Mouse (Mus musculus): ENCODE results near the gene Smim13. TPM values are rescaled to one million over a fixed set of nuclear protein-coding genes. Genes with fewer than 3 reads are reported as not detected.

Gene Smim13
- polyA plus RNA-seq, 1 experiment from 2014 or later: 10.3 TPM

GRCm38 (mm10) chr13:41220304-41220834, 29.3 kb upstream of the Smim13 start, which contains the start of gene Elovl2:
Gene Elovl2, minus strand, starts transcription at chr13:41220405.
- Histone ChIP-seq H3K36me3 (ENCODE audit: insufficient read depth, low read length) (no peaks in the 10 kb centered on the region), H3K4me2 (ENCODE audit: low read length) (peak within 1 kb of the TSS; percentile 72), H3K27ac (no peak within 1 kb of the TSS), H3K4me1 (replicated peaks; ENCODE audit: insufficient read depth, low read length) (no peaks in the 10 kb centered on the region), H3K9ac (ENCODE audit: low read depth, low read length) (peak within 1 kb of the TSS; percentile 55), H3K9me3 (replicated peaks; ENCODE audit: low read length) (0 out of 2 replicates have a peak, but pooled peaks cover 4% of the 10 kb centered on the region), H3K27me3 (ENCODE audit: insufficient read depth, low read length) (no peaks in the 10 kb centered on the region), H3K4me3 (replicated peaks; ENCODE audit: low read depth, low read length) (peak within 1 kb of the TSS; percentile 58)
- 2% methylated on average over 55 of the region's 77 CpGs for WGBS
- TF ChIP-seq CTCF (IDR thresholded peaks at IDR 0.05; ENCODE audit: low read depth): peak; percentile 53; the same call in 1 of the 2 replicates
- DNase-seq (ENCODE audit: low spot score) (peak; percentile 80), ATAC-seq (replicated peaks; ENCODE audit: low FRiP score, low read depth) (peak; percentile 91)

GRCm38 (mm10) chr13:41226513-41226912, 23.1 kb upstream of the Smim13 start:
- Histone ChIP-seq H3K4me2 (ENCODE audit: low read length) (no peak overlapping the region), H3K27ac (no peak overlapping the region), H3K36me3 (ENCODE audit: insufficient read depth, low read length) (no peaks in the 10 kb centered on the region), H3K27me3 (ENCODE audit: insufficient read depth, low read length) (no peaks in the 10 kb centered on the region), H3K4me1 (replicated peaks; ENCODE audit: insufficient read depth, low read length) (no peaks in the 10 kb centered on the region), H3K9ac (ENCODE audit: low read depth, low read length) (no peak overlapping the region), H3K9me3 (replicated peaks; ENCODE audit: low read length) (no peaks in the 10 kb centered on the region), H3K4me3 (replicated peaks; ENCODE audit: low read depth, low read length) (no peak overlapping the region)
- no peak for TF ChIP-seq CTCF (IDR thresholded peaks at IDR 0.05; ENCODE audit: low read depth)
- DNase-seq (ENCODE audit: low spot score) (no peak), ATAC-seq (replicated peaks; ENCODE audit: low FRiP score, low read depth) (no peak)
- 77% methylated on average over 5 of the region's 5 CpGs for WGBS

- Histone ChIP-seq H3K27ac (no peak overlapping the region), H3K27me3 (ENCODE audit: insufficient read depth, low read length) (no peaks in the 10 kb centered on the region), H3K9me3 (replicated peaks; ENCODE audit: low read length) (no peaks in the 10 kb centered on the region), H3K4me3 (replicated peaks; ENCODE audit: low read depth, low read length) (no peak overlapping the region), H3K9ac (ENCODE audit: low read depth, low read length) (no peak overlapping the region), H3K36me3 (ENCODE audit: insufficient read depth, low read length) (no peaks in the 10 kb centered on the region), H3K4me1 (replicated peaks; ENCODE audit: insufficient read depth, low read length) (no peaks in the 10 kb centered on the region), H3K4me2 (ENCODE audit: low read length) (no peak overlapping the region)
- no peak for ATAC-seq (replicated peaks; ENCODE audit: low FRiP score, low read depth)
- no peak for DNase-seq (ENCODE audit: low spot score)
- WGBS: 85% methylated on average over 5 of the region's 5 CpGs
- no peak for TF ChIP-seq CTCF (IDR thresholded peaks at IDR 0.05; ENCODE audit: low read depth)
Measured at GRCm38 (mm10) chr13:41228060-41228459, 21.6 kb upstream of the Smim13 start.

- no peak for DNase-seq (ENCODE audit: low spot score)
Measured at GRCm38 (mm10) chr13:41230256-41230655, 19.4 kb upstream of the Smim13 start.

DNA sequence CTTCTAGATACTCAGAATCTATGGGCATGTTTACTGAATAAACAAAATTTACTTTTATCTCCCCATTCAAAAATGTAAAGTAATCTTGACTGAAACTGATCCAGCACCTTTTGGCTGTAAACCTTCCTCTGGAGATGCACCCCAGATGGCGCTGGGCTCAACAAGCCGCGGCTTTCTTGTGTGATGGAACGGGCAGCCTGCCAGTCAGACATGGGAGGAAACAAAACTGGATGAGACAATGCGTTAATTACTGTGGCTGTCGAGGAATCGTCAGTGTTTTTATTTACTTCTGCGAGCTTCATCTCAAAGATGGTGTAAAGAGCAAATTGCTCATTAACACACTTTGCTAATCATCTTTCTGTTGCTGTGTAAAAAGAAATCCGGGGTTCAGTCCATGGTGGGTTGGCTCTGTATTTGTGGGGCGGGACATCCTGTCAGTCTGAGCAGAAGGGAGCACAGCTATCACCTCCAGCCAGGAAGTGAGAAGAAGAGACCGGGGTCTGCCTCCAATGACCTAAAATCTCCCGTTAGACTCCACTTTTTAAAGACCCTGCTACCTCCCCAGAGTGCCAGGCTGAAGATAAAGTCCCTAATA, 18.2 kb upstream of the Smim13 start:
- no peak overlapping the region for H3K27ac ChIP-seq
- WGBS: 72% methylated on average over 12 of the region's 12 CpGs
- no peaks in the 10 kb centered on the region for H3K9me3 ChIP-seq (replicated peaks; ENCODE audit: low read length)
- no peaks in the 10 kb centered on the region for H3K4me1 ChIP-seq (replicated peaks; ENCODE audit: insufficient read depth, low read length)
- H3K4me2 ChIP-seq (ENCODE audit: low read length): no peak overlapping the region
- no peak overlapping the region for H3K9ac ChIP-seq (ENCODE audit: low read depth, low read length)
- no peaks in the 10 kb centered on the region for H3K27me3 ChIP-seq (ENCODE audit: insufficient read depth, low read length)
- H3K4me3 ChIP-seq (replicated peaks; ENCODE audit: low read depth, low read length): no peak overlapping the region
- no peak for TF ChIP-seq CTCF (IDR thresholded peaks at IDR 0.05; ENCODE audit: low read depth)
- no peak for ATAC-seq (replicated peaks; ENCODE audit: low FRiP score, low read depth)
- DNase-seq (ENCODE audit: low spot score): no peak
- no peaks in the 10 kb centered on the region for H3K36me3 ChIP-seq (ENCODE audit: insufficient read depth, low read length)

More at GRCm38 (mm10) chr13:41230256-41230655, 19.4 kb upstream of the Smim13 start:
- TF ChIP-seq CTCF (IDR thresholded peaks at IDR 0.05; ENCODE audit: low read depth): no peak
- no peaks in the 10 kb centered on the region for H3K27me3 ChIP-seq (ENCODE audit: insufficient read depth, low read length)
- H3K4me2 ChIP-seq (ENCODE audit: low read length): no peak overlapping the region
- WGBS: 84% methylated on average over 4 of the region's 5 CpGs
- ATAC-seq (replicated peaks; ENCODE audit: low FRiP score, low read depth): no peak
- H3K36me3 ChIP-seq (ENCODE audit: insufficient read depth, low read length): no peaks in the 10 kb centered on the region
- H3K9ac ChIP-seq (ENCODE audit: low read depth, low read length): no peak overlapping the region
- no peaks in the 10 kb centered on the region for H3K4me1 ChIP-seq (replicated peaks; ENCODE audit: insufficient read depth, low read length)
- no peak overlapping the region for H3K27ac ChIP-seq
- H3K4me3 ChIP-seq (replicated peaks; ENCODE audit: low read depth, low read length): no peak overlapping the region
- no peaks in the 10 kb centered on the region for H3K9me3 ChIP-seq (replicated peaks; ENCODE audit: low read length)

- Histone ChIP-seq H3K27me3 (ENCODE audit: insufficient read depth, low read length) (no peaks in the 10 kb centered on the region), H3K4me2 (ENCODE audit: low read length) (no peak overlapping the region; the same call in 1 of the 2 replicates), H3K9ac (ENCODE audit: low read depth, low read length) (no peak overlapping the region), H3K27ac (no peak overlapping the region), H3K9me3 (replicated peaks; ENCODE audit: low read length) (no peaks in the 10 kb centered on the region), H3K4me1 (replicated peaks; ENCODE audit: insufficient read depth, low read length) (no peaks in the 10 kb centered on the region), H3K4me3 (replicated peaks; ENCODE audit: low read depth, low read length) (no peak overlapping the region), H3K36me3 (ENCODE audit: insufficient read depth, low read length) (no peaks in the 10 kb centered on the region)
- WGBS: 70% methylated on average over 15 of the region's 15 CpGs
- ATAC-seq (replicated peaks; ENCODE audit: low FRiP score, low read depth) (peak; percentile 55), DNase-seq (ENCODE audit: low spot score) (peak; percentile 35)
- no peak for TF ChIP-seq CTCF (IDR thresholded peaks at IDR 0.05; ENCODE audit: low read depth)
Measured at GRCm38 (mm10) chr13:41232209-41232608, 17.4 kb upstream of the Smim13 start.
